Mouse (Mus musculus) thymus, postnatal 10 days (tissue): Measurements from ENCODE around the gene Lhx3.
A peak's percentile ranks its signal among the peaks of the same experiment; 100 is the strongest.

ENCODE experiments used
- DNase-seq, 2 experiments: peaks; one replicate each; pipeline ENCODE4 v3.0.0; 2021; ENCODE audit warnings: low spot score in 2 of 2

Lhx3 gene

DNA sequence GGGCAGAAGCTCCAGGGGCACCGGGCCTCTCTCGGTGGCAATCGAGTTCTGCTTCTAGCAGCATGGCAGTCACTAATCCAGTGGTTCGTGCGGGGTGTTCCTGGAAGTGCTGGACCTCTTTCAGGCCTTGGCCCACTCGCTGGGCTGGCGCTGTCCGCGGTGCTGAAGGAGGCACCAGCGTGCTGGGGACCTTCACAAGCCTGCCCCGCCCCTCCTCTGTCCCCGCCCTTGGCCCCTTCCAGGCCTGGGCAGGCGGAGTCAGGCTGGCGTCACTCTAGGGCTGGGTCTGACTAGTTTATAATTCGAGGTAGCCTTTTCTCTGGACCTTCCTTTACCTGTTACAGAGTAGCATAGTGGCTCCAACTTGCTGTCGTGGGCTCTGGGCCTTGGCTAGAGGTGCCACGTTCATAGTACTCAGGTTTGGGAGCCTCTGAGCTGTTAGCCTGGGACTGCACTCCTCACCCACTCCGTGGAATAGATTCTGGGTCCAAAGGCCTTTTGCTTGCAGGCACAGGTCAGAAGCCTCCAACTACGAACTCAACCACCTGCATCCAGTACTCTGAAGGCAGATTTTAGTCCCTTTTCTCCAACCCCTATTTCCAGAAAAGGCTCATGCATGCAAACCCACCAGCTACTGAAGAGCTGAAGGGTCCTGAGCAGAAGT is at the start of gene Lhx3:
TSS of gene Lhx3 (minus strand) at position 164 of the 664 bp plus-strand sequence.
- DNase-seq, result peak; percentile 33 to 76

GRCm38 (mm10) chr2:26257315-26258096 is 49.4 kb upstream of the Lhx3 start:
- no peak for DNase-seq

DNA sequence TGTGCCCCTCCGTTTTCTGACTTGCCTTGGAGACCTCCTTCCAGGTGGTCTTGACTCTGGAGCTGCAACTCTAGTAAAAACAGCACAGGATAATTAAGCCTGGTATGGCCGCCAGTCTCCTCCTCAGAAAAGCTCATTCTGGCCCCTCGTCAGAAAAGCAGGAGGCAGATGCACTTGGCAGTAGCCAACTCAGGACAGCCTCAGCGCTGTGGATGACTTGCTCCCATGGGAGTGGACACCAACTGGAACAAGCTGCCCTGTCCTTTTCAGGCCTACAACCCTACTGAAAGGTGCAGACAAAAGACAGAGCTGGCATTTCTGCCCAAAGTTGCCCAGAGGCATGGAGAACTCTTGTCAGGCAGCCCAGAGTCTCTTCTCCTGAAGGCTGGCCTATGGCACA is 46.7 kb upstream of the Lhx3 start:
- no peak for DNase-seq

GRCm38 (mm10) chr2:26252514-26253206 is 44.6 kb upstream of the Lhx3 start:
- DNase-seq, result no peak

DNA sequence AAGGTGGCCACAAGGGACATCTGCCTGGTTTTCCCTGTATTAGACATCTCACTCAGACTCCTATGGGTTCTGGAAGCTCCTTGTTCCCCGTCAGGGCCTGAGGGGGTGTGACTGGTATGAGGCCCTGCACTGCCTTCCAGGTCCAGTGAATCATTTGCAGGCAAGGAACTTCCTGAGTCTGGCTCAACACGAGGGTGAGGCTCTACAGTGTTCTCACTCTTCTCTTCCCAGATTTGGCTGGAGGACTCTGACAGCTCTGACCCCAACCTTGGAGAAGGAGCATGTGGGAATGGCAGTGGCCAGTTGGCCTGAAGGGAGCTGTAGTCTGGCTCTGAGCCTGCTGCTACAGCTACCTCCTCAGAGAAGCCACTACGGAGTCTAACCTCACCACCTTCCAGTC is 39.4 kb upstream of the Lhx3 start:
- no peak for DNase-seq

DNA sequence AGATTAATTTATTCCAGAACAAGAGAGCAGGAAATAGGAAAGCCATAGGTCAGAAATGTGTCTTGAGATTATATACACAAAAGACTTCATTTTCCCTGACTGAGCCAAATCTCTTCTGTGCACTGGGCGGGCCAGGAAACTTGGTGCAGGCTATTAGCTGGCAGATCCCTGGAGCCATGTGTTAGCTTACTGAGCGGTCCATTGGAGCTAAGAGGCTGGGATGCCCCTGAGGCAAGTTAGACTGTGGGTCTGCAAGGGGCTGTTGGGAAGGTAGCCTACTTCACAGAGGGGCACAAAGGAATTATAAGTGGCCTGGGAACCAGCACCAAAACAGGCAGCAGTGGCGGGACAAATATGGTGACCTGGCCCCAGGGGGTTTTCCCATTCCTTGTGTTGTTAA is 32.8 kb upstream of the Lhx3 start:
- no peak for DNase-seq

DNA sequence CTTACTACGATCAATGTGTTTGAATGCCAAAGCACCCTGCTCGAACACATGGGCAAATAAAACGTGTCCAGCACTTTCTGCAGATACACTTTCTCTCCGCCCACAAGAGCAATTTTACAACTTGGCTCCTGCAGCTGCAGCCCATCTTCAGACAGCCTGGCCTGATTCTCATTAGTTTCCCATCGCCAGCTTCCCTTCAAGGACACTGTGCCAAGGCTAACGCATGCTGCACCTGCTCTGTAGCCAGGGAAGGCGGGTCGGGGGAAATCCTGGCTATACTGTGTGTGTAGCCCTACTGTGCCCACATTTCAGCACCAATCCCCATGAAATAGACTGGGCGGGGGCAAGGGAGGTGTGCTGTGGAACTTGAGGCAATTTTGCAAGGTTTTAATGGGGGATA is 32.2 kb upstream of the Lhx3 start:
- no peak for DNase-seq

GRCm38 (mm10) chr2:26237290-26237782 is 29.2 kb upstream of the Lhx3 start, which contains the start of gene Qsox2:
Qsox2 (minus strand) TSS chr2:26237525.
- peak; percentile 73 to 85 for DNase-seq

DNA sequence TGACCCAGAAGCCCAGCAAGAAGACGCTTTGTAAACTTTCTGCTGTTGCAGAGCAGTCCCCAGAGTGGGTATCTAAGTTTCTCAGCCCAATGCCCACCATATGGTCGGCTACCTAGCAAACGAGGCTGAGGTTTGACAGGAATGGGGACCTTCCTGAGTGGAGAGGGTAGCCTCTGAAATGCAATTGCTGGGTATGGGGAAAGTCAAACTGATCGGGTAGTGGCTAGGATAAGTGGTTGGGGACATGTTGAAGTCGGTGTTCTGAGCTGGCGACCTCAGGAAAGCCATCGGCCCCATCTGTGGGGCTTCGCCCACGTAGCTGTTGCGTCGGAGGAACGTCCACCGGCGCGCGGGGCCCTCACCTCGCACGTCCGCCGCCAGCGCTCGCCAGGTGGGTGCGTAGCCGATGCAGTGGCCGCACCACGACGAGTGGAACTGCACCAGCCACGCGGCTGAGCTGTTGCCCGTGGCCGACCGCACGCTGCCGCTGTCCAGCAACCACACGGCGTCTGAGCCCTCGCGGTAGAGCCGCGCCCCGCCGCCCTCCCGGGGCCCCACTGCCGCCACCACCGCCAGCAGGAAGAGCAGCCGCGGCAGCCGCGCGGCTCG is 28.7 kb upstream of the Lhx3 start:
- no peak for DNase-seq

GRCm38 (mm10) chr2:26234771-26235170 is 26.7 kb upstream of the Lhx3 start:
- no peak for DNase-seq

DNA sequence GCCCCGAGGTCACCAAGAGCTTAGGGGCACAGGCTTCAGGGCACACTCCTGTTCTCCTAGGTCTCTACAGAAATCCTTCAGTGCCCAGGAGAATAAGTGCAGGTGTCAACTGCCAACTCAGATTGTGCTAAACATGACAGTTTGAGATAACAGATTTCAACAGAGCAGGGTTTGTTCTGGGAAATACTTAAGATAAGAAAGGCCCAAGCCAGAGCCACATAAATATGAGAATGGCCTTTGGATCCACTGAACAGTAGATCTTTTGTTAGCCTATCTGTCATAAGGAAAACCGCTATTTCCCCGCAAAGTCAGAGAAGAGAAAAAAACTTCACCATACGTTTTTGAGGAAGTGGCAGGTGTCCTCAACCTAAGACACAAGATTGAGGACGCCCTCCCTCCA is 26.2 kb upstream of the Lhx3 start:
- DNase-seq, result no peak

DNA sequence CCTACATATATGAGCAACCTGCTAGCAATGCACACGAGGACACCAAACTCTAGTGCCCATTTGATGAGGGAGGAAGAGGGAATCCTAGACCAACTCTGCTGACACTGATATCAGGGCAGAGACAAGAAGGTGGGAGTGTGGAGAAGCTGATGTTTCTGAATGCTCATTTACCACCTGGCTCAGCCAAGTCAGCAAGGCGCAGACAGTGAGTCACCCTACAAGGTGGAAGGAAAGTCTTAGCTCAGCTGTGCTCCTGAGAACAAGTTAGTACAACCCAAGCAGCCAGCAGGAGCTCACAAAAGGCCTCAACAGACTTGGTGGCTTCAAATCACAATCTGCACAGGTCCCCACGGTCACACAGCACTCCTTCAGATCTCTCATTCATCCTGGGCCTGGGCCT is 23.3 kb upstream of the Lhx3 start:
- no peak for DNase-seq

DNA sequence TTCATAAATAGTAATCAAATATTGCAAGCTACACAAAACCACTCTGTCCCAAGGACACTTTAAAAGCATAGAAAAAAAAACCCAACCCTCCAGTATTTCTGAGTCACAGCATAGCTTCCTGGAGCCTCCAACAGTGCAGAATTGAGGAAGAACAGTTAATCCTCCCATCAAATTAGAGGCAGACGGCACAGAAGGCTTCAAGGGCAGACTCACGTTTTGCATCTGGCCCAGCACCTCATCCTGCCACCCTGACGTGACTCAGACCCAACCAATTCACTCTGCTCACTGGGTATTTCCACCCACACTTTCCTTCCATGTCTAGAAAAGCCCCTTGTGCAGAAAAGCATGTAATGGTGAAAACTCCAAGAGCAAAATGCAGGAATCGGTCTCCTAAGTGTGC is 22.2 kb upstream of the Lhx3 start:
- no peak for DNase-seq

DNA sequence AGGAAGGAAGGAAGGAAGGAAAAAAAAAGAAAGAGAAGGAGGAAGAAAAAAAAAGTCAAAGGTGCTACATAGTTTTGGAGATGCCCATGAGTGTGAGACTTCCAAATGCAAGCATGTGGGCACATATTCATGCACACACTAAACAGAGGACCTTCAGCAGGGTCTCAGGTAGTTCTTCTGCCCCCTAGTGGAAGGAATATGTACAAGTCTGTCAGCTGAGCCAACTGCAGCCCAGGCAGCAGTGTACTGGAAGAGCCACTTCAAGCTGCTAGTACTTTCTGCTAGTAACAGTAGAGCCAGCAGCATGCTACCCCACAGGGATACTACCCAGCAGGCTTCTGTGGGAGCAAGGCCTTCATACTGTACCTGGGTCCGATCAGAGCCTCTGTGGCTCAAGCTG is 19.7 kb upstream of the Lhx3 start:
- DNase-seq, result peak; percentile 40 to 77

- peak; percentile 33 to 40 for DNase-seq
These were observed 17.2 kb upstream of the Lhx3 start for GRCm38 (mm10) chr2:26225242-26225641.

DNA sequence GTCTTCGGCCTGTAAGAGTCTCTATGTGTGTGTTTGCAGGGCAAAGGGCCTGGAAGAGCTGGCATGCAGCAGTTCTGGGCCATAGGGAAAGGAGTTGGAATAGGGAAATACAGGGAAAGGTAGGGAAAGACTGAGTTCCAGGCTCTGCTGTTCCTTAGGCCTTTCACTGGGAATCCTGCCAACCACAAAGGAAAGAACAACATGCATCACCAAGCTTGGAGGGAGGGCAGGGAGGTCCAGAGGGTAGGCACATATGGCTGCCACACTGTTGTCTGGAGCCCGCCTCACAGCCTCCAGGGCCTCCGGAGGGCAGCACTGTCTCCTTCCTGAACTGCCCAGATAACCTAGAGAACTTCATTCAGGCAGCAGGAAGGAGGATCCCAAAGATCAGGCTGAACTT is 15.9 kb upstream of the Lhx3 start:
- DNase-seq, result no peak

- no peak for DNase-seq
These were observed 6.4 kb upstream of the Lhx3 start for GRCm38 (mm10) chr2:26214526-26214925.

GRCm38 (mm10) chr2:26209566-26209965 is 1.5 kb upstream of the Lhx3 start:
- no peak for DNase-seq

- DNase-seq, result no peak
These were observed 530 bp downstream of the Lhx3 start for GRCm38 (mm10) chr2:26207559-26207958.

DNA sequence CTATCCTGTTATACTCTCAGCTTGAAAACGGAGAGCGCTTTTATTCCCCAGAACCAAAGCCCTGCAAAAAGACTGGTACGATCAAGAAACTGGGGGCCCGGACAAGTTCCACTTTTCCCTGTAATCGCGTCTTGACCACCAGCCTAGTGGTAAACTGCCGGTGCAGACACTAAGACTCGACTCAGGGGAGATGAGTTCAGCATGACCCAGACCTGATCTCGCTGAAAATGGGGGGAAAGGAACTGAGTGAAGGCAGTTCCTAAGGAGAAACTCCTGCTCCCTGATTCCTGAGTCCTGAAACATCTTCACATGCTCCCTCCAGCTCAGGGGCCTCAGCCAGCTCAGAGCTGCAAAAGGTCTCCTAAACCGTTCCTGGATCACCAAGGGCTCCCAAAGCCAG is 2.3 kb downstream of the Lhx3 start:
- DNase-seq, result no peak

GRCm38 (mm10) chr2:26205126-26205525 is 3.0 kb downstream of the Lhx3 start:
- DNase-seq, result peak in 1 of 2 experiments; percentile 18

DNA sequence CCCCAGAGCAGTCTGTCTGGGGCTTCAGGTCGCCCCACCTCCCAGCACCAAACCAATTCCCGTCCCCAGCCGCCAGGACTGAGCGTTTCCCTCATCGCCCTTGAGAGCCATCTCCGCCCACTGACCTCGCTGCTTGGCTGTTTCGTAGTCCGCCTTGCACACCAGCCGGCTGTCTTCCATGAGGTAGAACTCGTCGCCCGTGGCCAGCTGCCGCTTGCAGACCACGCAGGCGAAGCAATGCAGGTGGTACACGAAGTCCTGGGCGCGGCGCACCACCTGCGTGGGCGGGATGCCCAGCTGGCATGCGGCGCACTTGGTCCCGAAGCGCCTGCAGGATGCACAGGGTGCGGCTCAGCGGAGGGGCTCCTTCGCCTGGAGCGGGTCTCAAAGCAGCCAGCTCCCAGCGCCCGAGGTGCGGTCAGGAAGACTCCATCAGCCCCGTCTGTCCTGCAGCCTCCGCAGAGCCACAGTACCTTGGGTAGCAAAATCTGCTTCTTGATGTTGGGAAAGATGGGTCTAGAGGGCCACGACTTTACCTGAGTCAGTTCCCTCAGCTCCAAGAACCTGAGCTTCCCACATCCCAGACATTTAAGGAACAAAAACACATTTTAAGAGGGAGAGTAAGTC is 5.1 kb downstream of the Lhx3 start:
- DNase-seq, result no peak
